Mouse (Mus musculus) hindbrain, embryonic 15.5 days (tissue): ENCODE data around the gene Bnipl. TPM values are rescaled to one million over a fixed set of nuclear protein-coding genes. Genes with fewer than 3 reads are reported as not detected.

Source experiments
- ATAC-seq: fragments of 200-750 bp; cut with Nextera tagmentation; 2 replicates; pipeline ENCODE4 v1.8.0; 2017; ENCODE audit warnings: low read depth, moderate number of reproducible peaks, moderate TSS enrichment; ENCODE audit not compliant: low FRiP score
- H3K27ac ChIP-seq: fragments of 300-500 bp; sonication (generic); replicated peaks from 2 replicates; pipeline ENCODE4 v1.5.1; 2015; ENCODE audit warnings: mild to moderate bottlenecking, inconsistent platforms
- H3K27me3 ChIP-seq: fragments of 300-500 bp; sonication (generic); 2 replicates; pipeline ENCODE4 v1.6.1; 2015; ENCODE audit warnings: control low read depth, inconsistent platforms
- H3K36me3 ChIP-seq: fragments of 300-500 bp; sonication (generic); 2 replicates; pipeline ENCODE4 v1.6.1; 2015; ENCODE audit warnings: control low read depth, inconsistent platforms
- H3K4me1 ChIP-seq: fragments of 300-500 bp; sonication (generic); replicated peaks from 2 replicates; pipeline ENCODE4 v1.6.1; 2015; ENCODE audit warnings: control low read depth, inconsistent platforms
- H3K4me2 ChIP-seq: fragments of 300-500 bp; sonication (generic); 2 replicates; pipeline ENCODE4 v1.6.1; 2015; ENCODE audit warnings: moderate library complexity, mild to moderate bottlenecking, inconsistent platforms
- H3K4me3 ChIP-seq: fragments of 300-500 bp; sonication (generic); 2 replicates; pipeline ENCODE4 v1.5.1; 2015; ENCODE audit warnings: mild to moderate bottlenecking, inconsistent platforms
- H3K9ac ChIP-seq: fragments of 300-500 bp; sonication (generic); 2 replicates; pipeline ENCODE4 v1.6.1; 2015; ENCODE audit warnings: inconsistent platforms
- H3K9me3 ChIP-seq: fragments of 300-500 bp; sonication (generic); 2 replicates; pipeline ENCODE4 v1.6.1; 2016; ENCODE audit warnings: control low read depth, inconsistent platforms
- WGBS: fragments of 180-500 bp; shearing (Covaris S2); methylation state at CpG from one replicate; pipeline ENCODE4 v1.1.7; 2015; 5-methylcytosine and 5-hydroxymethylcytosine counted together
- polyA plus RNA-seq: library from polyadenylated mRNA; unstranded; fragments of >200 nt; fragmentation: Nextera tagmentation; extraction: Ambion mirVana; gene quantifications from 2 replicates; pipeline ENCODE4 v1.2.1, GENCODE M21; 2015

Gene Bnipl
- polyA plus RNA-seq, 1 experiment from 2014 or later, result 0.29 TPM

- Histone ChIP-seq H3K27me3 (no peaks in the 10 kb centered on the region), H3K4me1 (peaks cover 22% of the 10 kb centered on the region), H3K9me3 (no peaks in the 10 kb centered on the region), H3K4me3 (no peak overlapping the region), H3K4me2 (no peak overlapping the region), H3K9ac (no peak overlapping the region), H3K36me3 (peaks cover 17% of the 10 kb centered on the region), H3K27ac (no peak overlapping the region)
- 90% methylated on average over 7 of the region's 7 CpGs for WGBS
- no peak for ATAC-seq
These were observed 35.5 kb upstream of the Bnipl start for GRCm38 (mm10) chr3:95286510-95286909.

GRCm38 (mm10) chr3:95286011-95286410 lies 35.0 kb upstream of the Bnipl start:
- ATAC-seq, result no peak
- Histone ChIP-seq H3K4me2 (no peak overlapping the region), H3K4me1 (peaks cover 22% of the 10 kb centered on the region), H3K9me3 (no peaks in the 10 kb centered on the region), H3K27ac (no peak overlapping the region), H3K4me3 (no peak overlapping the region), H3K27me3 (no peaks in the 10 kb centered on the region), H3K9ac (no peak overlapping the region), H3K36me3 (peaks cover 16% of the 10 kb centered on the region)
- 74% methylated on average over 5 of the region's 5 CpGs for WGBS

GRCm38 (mm10) chr3:95285390-95285789 lies 34.4 kb upstream of the Bnipl start:
- ATAC-seq, result no peak
- H3K4me2 ChIP-seq, result no peak overlapping the region
- H3K9ac ChIP-seq, result no peak overlapping the region
- WGBS, result 95% methylated on average over 5 of the region's 5 CpGs
- H3K36me3 ChIP-seq, result peaks cover 10% of the 10 kb centered on the region; the same call in 1 of the 2 replicates
- H3K9me3 ChIP-seq, result no peaks in the 10 kb centered on the region
- H3K4me1 ChIP-seq, result peaks cover 26% of the 10 kb centered on the region
- H3K4me3 ChIP-seq, result no peak overlapping the region
- no peaks in the 10 kb centered on the region for H3K27me3 ChIP-seq
- H3K27ac ChIP-seq, result no peak overlapping the region

GRCm38 (mm10) chr3:95284501-95285281 lies 33.7 kb upstream of the Bnipl start:
- H3K36me3 ChIP-seq, result 0 out of 2 replicates have a peak, but pooled peaks cover 8% of the 10 kb centered on the region
- H3K9ac ChIP-seq, result no peak overlapping the region
- H3K4me2 ChIP-seq, result peak overlapping the region; percentile 97
- no peak overlapping the region for H3K27ac ChIP-seq
- WGBS, result 89% methylated on average over 12 of the region's 12 CpGs
- peak overlapping the region; percentile 91; the same call in 1 of the 2 replicates for H3K4me3 ChIP-seq
- ATAC-seq, result no peak
- no peaks in the 10 kb centered on the region for H3K27me3 ChIP-seq
- no peaks in the 10 kb centered on the region for H3K9me3 ChIP-seq
- H3K4me1 ChIP-seq, result peaks cover 31% of the 10 kb centered on the region

- Histone ChIP-seq H3K4me2 (peak overlapping the region; percentile 97), H3K27me3 (no peaks in the 10 kb centered on the region), H3K4me1 (peaks cover 34% of the 10 kb centered on the region), H3K9ac (peak overlapping the region; percentile 75), H3K4me3 (peak overlapping the region; percentile 91), H3K9me3 (no peaks in the 10 kb centered on the region), H3K27ac (no peak overlapping the region), H3K36me3 (0 out of 2 replicates have a peak, but pooled peaks cover 8% of the 10 kb centered on the region)
- ATAC-seq, result no peak
- WGBS, result 10% methylated on average over 1 of the region's 1 CpGs
These were observed 33.1 kb upstream of the Bnipl start for GRCm38 (mm10) chr3:95284062-95284461.

GRCm38 (mm10) chr3:95283589-95283941 lies 32.6 kb upstream of the Bnipl start:
- Histone ChIP-seq H3K36me3 (0 out of 2 replicates have a peak, but pooled peaks cover 8% of the 10 kb centered on the region), H3K9ac (peak overlapping the region; percentile 75), H3K27me3 (no peaks in the 10 kb centered on the region), H3K27ac (peak overlapping the region; percentile 94), H3K9me3 (no peaks in the 10 kb centered on the region), H3K4me2 (peak overlapping the region; percentile 97), H3K4me1 (peaks cover 34% of the 10 kb centered on the region), H3K4me3 (peak overlapping the region; percentile 91)
- ATAC-seq, result no peak
- WGBS, result 2% methylated on average over 7 of the region's 7 CpGs

- under 1% methylated on average over 48 of the region's 51 CpGs for WGBS
- peak overlapping the region; percentile 97 for H3K4me2 ChIP-seq
- peak; percentile 64 for ATAC-seq
- H3K27me3 ChIP-seq, result no peaks in the 10 kb centered on the region
- H3K27ac ChIP-seq, result peak overlapping the region; percentile 94
- H3K9ac ChIP-seq, result peak overlapping the region; percentile 75
- peaks cover 34% of the 10 kb centered on the region for H3K4me1 ChIP-seq
- H3K36me3 ChIP-seq, result 0 out of 2 replicates have a peak, but pooled peaks cover 6% of the 10 kb centered on the region
- no peaks in the 10 kb centered on the region for H3K9me3 ChIP-seq
- H3K4me3 ChIP-seq, result peak overlapping the region; percentile 91
These were observed 32.0 kb upstream of the Bnipl start for GRCm38 (mm10) chr3:95282865-95283588.

- H3K27me3 ChIP-seq, result no peaks in the 10 kb centered on the region
- H3K4me2 ChIP-seq, result peak overlapping the region; percentile 97
- 0 out of 2 replicates have a peak, but pooled peaks cover 3% of the 10 kb centered on the region for H3K36me3 ChIP-seq
- no peak for ATAC-seq
- peak overlapping the region; percentile 91 for H3K4me3 ChIP-seq
- peak overlapping the region; percentile 94 for H3K27ac ChIP-seq
- H3K4me1 ChIP-seq, result peaks cover 34% of the 10 kb centered on the region
- no peaks in the 10 kb centered on the region for H3K9me3 ChIP-seq
- under 1% methylated on average over 11 of the region's 11 CpGs for WGBS
- peak overlapping the region; percentile 75 for H3K9ac ChIP-seq
These were observed 31.4 kb upstream of the Bnipl start for GRCm38 (mm10) chr3:95282381-95282864.

- Histone ChIP-seq H3K27me3 (no peaks in the 10 kb centered on the region), H3K9ac (peak within 1 kb of the TSS; percentile 94), H3K27ac (peak within 1 kb of the TSS; percentile 94), H3K4me1 (peaks cover 34% of the 10 kb centered on the region), H3K4me2 (peak within 1 kb of the TSS; percentile 97), H3K9me3 (no peaks in the 10 kb centered on the region), H3K4me3 (peak within 1 kb of the TSS; percentile 91), H3K36me3 (0 out of 2 replicates have a peak, but pooled peaks cover 6% of the 10 kb centered on the region)
- WGBS, result under 1% methylated on average over 53 of the region's 53 CpGs
- ATAC-seq, result peak; percentile 92
These were observed 30.5 kb upstream of the Bnipl start, which contains the start of the genes Mindy1 and Prune1 for GRCm38 (mm10) chr3:95281216-95282126. Gene Mindy1, plus strand, starts transcription at chr3:95281345. Gene Prune1, minus strand, starts transcription at chr3:95282076.

- no peaks in the 10 kb centered on the region for H3K27me3 ChIP-seq
- H3K4me2 ChIP-seq, result peak overlapping the region; percentile 97
- H3K27ac ChIP-seq, result peak overlapping the region; percentile 94
- H3K9me3 ChIP-seq, result no peaks in the 10 kb centered on the region
- 31% methylated on average over 8 of the region's 8 CpGs for WGBS
- peaks cover 34% of the 10 kb centered on the region for H3K4me1 ChIP-seq
- H3K4me3 ChIP-seq, result peak overlapping the region; percentile 91
- peak overlapping the region; percentile 94 for H3K9ac ChIP-seq
- no peak for ATAC-seq
- 0 out of 2 replicates have a peak, but pooled peaks cover 6% of the 10 kb centered on the region for H3K36me3 ChIP-seq
These were observed 29.8 kb upstream of the Bnipl start for GRCm38 (mm10) chr3:95280747-95281146.

- Histone ChIP-seq H3K4me2 (no peak overlapping the region), H3K27ac (no peak overlapping the region), H3K4me1 (peaks cover 13% of the 10 kb centered on the region), H3K4me3 (no peak overlapping the region), H3K9ac (no peak overlapping the region), H3K36me3 (0 out of 2 replicates have a peak, but pooled peaks cover 6% of the 10 kb centered on the region), H3K27me3 (no peaks in the 10 kb centered on the region), H3K9me3 (no peaks in the 10 kb centered on the region)
- 83% methylated on average over 1 of the region's 1 CpGs for WGBS
- no peak for ATAC-seq
These were observed 26.2 kb upstream of the Bnipl start for GRCm38 (mm10) chr3:95277149-95277551.
